Mouse (Mus musculus): Measurements from ENCODE around the gene Eif3i. TPM values are rescaled to one million over a fixed set of nuclear protein-coding genes. Genes with fewer than 3 reads are reported as not detected.
"Not testable (repeated sequence)": the region's sequence is repeated elsewhere in the genome, so short reads cannot be mapped to it uniquely, and the experiment has no call there.

The Eif3i gene
- polyA plus RNA-seq, 1 experiment from 2014 or later, result 204 TPM

DNA sequence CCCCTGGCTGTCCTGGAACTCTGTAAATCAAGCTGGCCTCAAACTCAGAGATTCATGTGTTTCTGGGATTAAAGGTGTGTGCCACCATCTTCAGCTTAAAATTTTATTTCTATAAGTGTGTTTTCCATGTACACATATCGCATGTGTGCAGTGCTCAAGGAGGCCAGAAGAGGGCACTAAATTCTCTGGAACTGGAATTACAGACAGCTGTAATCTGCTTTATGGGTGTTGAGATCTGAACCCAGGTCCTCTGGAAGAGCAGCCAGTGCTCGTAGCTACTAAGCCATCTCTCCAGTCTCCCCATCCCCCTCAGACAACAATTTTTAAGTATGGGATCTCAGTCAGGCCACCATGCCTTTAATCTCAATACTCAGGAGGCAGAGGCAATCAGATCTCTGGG is 51.1 kb downstream of the Eif3i start:
- Histone ChIP-seq H3K9me3 (replicated peaks) (no peaks in the 10 kb centered on the region), H3K9ac (no peak overlapping the region), H3K27me3 (no peaks in the 10 kb centered on the region), H3K27ac (no peak overlapping the region), H3K4me3 (no peak overlapping the region), H3K4me2 (replicated peaks) (no peak overlapping the region), H3K4me1 (no peaks in the 10 kb centered on the region), H3K36me3 (no peaks in the 10 kb centered on the region)
- ATAC-seq (ENCODE audit: low FRiP score), result no peak
- WGBS, result 97% methylated on average over 2 of the region's 2 CpGs

DNA sequence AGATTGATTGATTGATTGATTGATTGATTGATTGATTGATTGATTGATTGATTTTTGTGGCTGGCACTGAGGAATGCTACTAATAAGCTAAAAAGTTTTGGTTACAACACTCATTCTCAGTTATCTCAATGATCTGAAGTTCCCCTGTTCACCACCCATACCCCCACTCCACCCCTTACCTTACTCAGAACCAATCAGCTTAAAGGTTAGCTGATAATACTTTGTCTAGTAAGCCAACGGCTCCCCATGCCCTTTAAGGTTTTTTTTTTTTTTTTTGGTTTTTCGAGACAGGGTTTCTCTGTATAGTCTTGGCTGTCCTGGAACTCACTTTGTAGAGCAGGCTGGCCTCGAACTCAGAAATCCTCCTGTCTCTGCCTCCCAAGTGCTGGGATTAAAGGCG is 52.8 kb downstream of the Eif3i start:
- WGBS, result 89% methylated on average over 4 of the region's 4 CpGs

DNA sequence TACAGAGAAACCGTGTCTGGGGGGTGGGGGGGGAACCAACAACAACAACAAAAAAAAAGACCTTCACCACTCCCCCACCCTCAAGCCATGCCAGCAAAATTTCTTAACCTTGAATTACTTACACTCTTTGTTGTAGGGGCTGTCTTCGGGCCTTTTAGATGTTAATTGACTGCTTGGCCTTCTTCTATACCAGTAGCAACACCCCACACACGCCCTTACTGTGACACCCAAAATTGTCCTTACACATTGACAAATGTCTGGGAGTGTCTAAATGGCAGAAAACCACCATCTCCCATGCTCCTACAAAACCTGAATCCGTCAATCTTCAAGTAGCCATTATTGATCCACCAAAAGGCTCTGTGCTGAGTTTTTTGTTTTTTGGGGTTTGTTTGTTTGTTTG is 56.3 kb downstream of the Eif3i start:
- H3K27ac ChIP-seq, result no peak overlapping the region
- H3K27me3 ChIP-seq, result no peaks in the 10 kb centered on the region
- no peak overlapping the region for H3K4me3 ChIP-seq
- no peak for ATAC-seq (ENCODE audit: low FRiP score)
- H3K9ac ChIP-seq, result no peak overlapping the region
- peaks cover 18% of the 10 kb centered on the region for H3K4me1 ChIP-seq
- 88% methylated on average over 4 of the region's 4 CpGs for WGBS
- no peak overlapping the region for H3K4me2 ChIP-seq (replicated peaks)
- H3K36me3 ChIP-seq, result 0 out of 2 replicates have a peak, but pooled peaks cover 8% of the 10 kb centered on the region
- no peaks in the 10 kb centered on the region for H3K9me3 ChIP-seq (replicated peaks)

More for the DNA sequence above, 52.8 kb downstream of the Eif3i start:
- not testable (repeated sequence) for H3K9ac ChIP-seq; H3K27ac ChIP-seq; ATAC-seq (ENCODE audit: low FRiP score); H3K27me3 ChIP-seq; H3K9me3 ChIP-seq (replicated peaks); H3K4me1 ChIP-seq; H3K4me3 ChIP-seq; H3K36me3 ChIP-seq; H3K4me2 ChIP-seq (replicated peaks)

DNA sequence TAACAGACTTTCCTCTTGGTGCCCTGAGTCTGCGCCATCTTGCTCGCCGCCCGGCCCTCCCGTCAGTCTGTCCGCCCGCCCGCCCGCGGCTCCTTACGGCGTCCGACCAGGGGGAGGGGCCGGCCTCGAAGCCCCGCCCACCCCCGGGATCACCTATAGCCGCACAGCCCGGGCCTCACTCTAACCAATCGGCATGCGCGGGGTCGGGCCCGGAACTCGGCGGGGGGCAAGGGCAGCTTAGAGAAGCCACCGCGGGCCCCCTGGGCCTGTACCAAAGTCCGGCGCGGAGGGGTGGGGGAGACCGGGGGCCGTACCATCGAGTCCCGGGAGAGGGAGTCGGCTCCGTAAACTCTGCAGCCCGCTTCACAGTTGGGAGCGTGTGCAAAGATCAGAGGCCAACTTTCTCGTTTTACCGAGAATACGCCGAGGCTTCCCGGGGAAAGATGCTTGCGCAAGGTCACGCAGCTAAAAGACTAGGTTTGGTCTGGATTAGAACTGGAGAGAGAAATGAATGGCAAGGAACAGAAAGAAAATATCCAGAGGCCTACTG is 57.8 kb downstream of the Eif3i start, which contains the start of gene Hdac1:
Gene Hdac1, minus strand, starts transcription at position 122 of the 550 bp plus-strand sequence.
- 0 out of 2 replicates have a peak, but pooled peaks cover 18% of the 10 kb centered on the region for H3K36me3 ChIP-seq
- H3K9ac ChIP-seq, result peak within 1 kb of the TSS; percentile 91
- no peaks in the 10 kb centered on the region for H3K9me3 ChIP-seq (replicated peaks)
- peaks cover 18% of the 10 kb centered on the region for H3K4me1 ChIP-seq
- ATAC-seq (ENCODE audit: low FRiP score), result peak; percentile 99
- H3K4me3 ChIP-seq, result peak within 1 kb of the TSS; percentile 88
- 2% methylated on average over 46 of the region's 46 CpGs for whole genome bisulfite sequencing
- no peaks in the 10 kb centered on the region for H3K27me3 ChIP-seq
- H3K4me2 ChIP-seq (replicated peaks), result peak within 1 kb of the TSS; percentile 84
- peak within 1 kb of the TSS; percentile 82 for H3K27ac ChIP-seq

Small RNA genes lying within 50 kb of the gene (microRNA-seq; reads per million reads assigned to microRNA genes)
- gene Mir8119, result not detected

Other genes starting within 250 kb of the Eif3i start
- 16.1 and 17.7 TPM in 2 replicates for gene Zbtb8a, start 222.5 kb downstream of the Eif3i start, polyA plus RNA-seq (2016; fragmentation: Nextera tagmentation; extraction: Ambion mirVana)
- gene Zbtb8b, start 159.8 kb downstream of the Eif3i start, polyA plus RNA-seq (2016; fragmentation: Nextera tagmentation; extraction: Ambion mirVana), result 6.0 and 6.4 TPM in 2 replicates
- 33.0 TPM in 2 replicates for gene Bsdc1, start 139.1 kb downstream of the Eif3i start, polyA plus RNA-seq (2016; fragmentation: Nextera tagmentation; extraction: Ambion mirVana)
- gene Tssk3, start 109.6 kb downstream of the Eif3i start, polyA plus RNA-seq (2016; fragmentation: Nextera tagmentation; extraction: Ambion mirVana), result not detected in 2 replicates
- 0.46 TPM in 1 of 2 replicates, not detected in the other for gene Fam229a, start 109.5 kb downstream of the Eif3i start, polyA plus RNA-seq (2016; fragmentation: Nextera tagmentation; extraction: Ambion mirVana)
- 1,978 and 2,031 TPM in 2 replicates for gene Marcksl1, start 87.1 kb downstream of the Eif3i start, polyA plus RNA-seq (2016; fragmentation: Nextera tagmentation; extraction: Ambion mirVana)
- 168 and 178 TPM in 2 replicates for gene Hdac1, start 57.9 kb downstream of the Eif3i start, polyA plus RNA-seq (2016; fragmentation: Nextera tagmentation; extraction: Ambion mirVana)
- gene Lck, start 27.0 kb downstream of the Eif3i start, polyA plus RNA-seq (2016; fragmentation: Nextera tagmentation; extraction: Ambion mirVana), result 6.4 and 7.1 TPM in 2 replicates
- 1.7 and 2.5 TPM in 2 replicates for gene Fam167b, start 22.1 kb downstream of the Eif3i start, polyA plus RNA-seq (2016; fragmentation: Nextera tagmentation; extraction: Ambion mirVana)
- 164 and 174 TPM in 2 replicates for gene Tmem234, start within 50 bp of the Eif3i start, polyA plus RNA-seq (2016; fragmentation: Nextera tagmentation; extraction: Ambion mirVana)
- 2.4 and 3.1 TPM in 2 replicates for gene Dcdc2b, start 13.6 kb upstream of the Eif3i start, polyA plus RNA-seq (2016; fragmentation: Nextera tagmentation; extraction: Ambion mirVana)
- gene Iqcc, start 18.5 kb upstream of the Eif3i start, polyA plus RNA-seq (2016; fragmentation: Nextera tagmentation; extraction: Ambion mirVana), result 30.0 and 31.8 TPM in 2 replicates
- 85.9 and 91.5 TPM in 2 replicates for gene Ccdc28b, start 23.3 kb upstream of the Eif3i start, polyA plus RNA-seq (2016; fragmentation: Nextera tagmentation; extraction: Ambion mirVana)
- 90.8 and 91.1 TPM in 2 replicates for gene Txlna, start 40.4 kb upstream of the Eif3i start, polyA plus RNA-seq (2016; fragmentation: Nextera tagmentation; extraction: Ambion mirVana)
- 16.0 and 18.8 TPM in 2 replicates for gene Kpna6, start 72.1 kb upstream of the Eif3i start, polyA plus RNA-seq (2016; fragmentation: Nextera tagmentation; extraction: Ambion mirVana)
- 15.0 and 16.4 TPM in 2 replicates for gene Tmem39b, start 96.2 kb upstream of the Eif3i start, polyA plus RNA-seq (2016; fragmentation: Nextera tagmentation; extraction: Ambion mirVana)
- 215 and 227 TPM in 2 replicates for gene Khdrbs1, start 141.7 kb upstream of the Eif3i start, polyA plus RNA-seq (2016; fragmentation: Nextera tagmentation; extraction: Ambion mirVana)
- 347 and 360 TPM in 2 replicates for gene Ptp4a2, start 210.6 kb upstream of the Eif3i start, polyA plus RNA-seq (2016; fragmentation: Nextera tagmentation; extraction: Ambion mirVana)